Mouse (Mus musculus) T-helper 1 cell (primary cell): ENCODE measurements around the gene Txlnb.
"Not testable (repeated sequence)": the region's sequence is repeated elsewhere in the genome, so short reads cannot be mapped to it uniquely, and the experiment has no call there.

Experiments
- in situ Hi-C: fragments of 300-600 bp; cut with MboI, MseI; formaldehyde crosslinking; loops from one replicate; pipeline ENCODE4 v1.15.1; 2025; ENCODE audit warnings: high pct_unique_total_duplicates

The Txlnb gene

DNA sequence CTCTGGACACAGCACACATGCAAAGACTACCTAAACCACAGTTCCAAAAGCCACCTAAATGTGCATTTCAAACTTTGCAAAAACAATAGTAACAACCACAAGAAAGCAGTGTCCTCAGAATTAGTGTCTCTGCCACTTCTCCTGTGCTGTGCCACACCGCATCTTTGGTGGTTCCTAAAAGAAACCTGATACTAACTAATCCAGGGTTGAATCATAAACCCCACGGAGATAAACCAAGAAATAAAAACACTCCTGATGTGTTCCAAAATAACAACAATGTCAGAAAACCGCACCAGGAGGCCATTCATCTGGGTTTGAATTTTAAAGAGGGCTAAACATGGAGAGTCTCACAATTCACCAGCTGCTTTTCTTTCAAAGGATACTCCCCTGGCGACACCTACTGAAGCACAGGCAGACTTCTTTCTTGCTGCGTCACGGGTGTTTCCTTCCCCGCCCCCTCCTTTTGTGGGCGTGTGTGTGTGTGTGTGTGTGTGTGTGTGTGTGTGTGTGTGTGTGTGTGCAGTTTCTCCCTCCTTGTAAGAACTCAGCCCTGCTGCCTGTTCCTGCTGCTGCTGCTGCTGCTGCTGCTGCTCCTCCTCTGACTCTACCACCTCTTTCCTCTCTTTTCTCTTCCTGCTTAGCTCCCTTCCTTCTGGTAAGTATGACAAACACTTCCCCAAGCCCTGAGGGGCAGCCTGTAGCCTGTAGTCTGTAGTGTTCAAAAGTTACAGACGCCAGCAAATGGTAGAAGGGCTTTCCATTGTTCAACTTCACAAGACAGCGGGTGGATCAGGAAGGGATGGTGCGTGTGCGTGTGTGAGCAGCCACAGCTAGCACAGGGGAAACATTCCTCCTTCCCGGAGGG is at the start of gene Txlnb:
Gene Txlnb, plus strand, starts transcription at position 460 of the 865 bp plus-strand sequence.
- in situ Hi-C loops, result no loop called here

DNA sequence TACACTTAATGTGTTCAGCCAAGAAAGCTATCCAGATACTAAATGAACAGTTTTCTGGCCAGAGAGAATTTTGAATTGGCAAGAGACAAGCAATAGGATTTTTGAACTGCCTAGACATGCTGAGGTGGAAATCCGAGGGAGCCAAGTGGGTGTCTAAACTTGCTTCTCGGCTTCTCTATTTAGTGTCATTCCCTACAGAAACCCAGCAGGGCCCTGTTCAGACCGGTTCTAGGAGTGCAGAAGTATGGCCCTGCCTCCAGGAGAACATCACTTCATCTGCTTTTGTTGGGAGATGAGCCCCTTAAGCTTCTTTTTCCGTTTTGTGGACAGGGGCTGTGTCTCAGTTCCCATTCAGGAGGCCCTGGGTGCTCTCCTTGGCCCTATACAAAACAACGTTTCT is 43.5 kb upstream of the Txlnb start:
- in situ Hi-C loops, result loop anchor here (10.0 kb wide), 1 partner anchor 1102 kb away; no protein-coding TSS in a partner anchor

DNA sequence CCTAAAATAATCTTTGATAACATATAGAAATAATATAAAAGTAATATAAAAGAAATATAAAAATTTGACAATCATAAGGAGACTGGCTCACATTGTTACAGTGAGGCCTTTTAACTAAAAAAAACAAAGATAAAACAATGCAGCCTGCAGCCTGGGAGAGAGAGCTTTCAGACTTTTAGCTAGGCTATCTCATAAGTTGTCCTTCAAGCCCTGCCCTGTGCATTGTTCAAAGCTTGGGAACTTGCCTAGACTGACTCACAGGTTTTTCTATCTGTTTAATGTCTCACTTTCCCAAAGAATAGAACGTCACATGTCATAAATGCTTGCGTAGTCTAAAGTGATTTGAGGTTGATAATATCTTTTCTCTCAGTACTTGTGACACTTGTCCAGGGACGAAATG is 36.3 kb upstream of the Txlnb start:
- in situ Hi-C loops, result loop anchor here (10.0 kb wide), 1 partner anchor 1095 kb away; no protein-coding TSS in a partner anchor

DNA sequence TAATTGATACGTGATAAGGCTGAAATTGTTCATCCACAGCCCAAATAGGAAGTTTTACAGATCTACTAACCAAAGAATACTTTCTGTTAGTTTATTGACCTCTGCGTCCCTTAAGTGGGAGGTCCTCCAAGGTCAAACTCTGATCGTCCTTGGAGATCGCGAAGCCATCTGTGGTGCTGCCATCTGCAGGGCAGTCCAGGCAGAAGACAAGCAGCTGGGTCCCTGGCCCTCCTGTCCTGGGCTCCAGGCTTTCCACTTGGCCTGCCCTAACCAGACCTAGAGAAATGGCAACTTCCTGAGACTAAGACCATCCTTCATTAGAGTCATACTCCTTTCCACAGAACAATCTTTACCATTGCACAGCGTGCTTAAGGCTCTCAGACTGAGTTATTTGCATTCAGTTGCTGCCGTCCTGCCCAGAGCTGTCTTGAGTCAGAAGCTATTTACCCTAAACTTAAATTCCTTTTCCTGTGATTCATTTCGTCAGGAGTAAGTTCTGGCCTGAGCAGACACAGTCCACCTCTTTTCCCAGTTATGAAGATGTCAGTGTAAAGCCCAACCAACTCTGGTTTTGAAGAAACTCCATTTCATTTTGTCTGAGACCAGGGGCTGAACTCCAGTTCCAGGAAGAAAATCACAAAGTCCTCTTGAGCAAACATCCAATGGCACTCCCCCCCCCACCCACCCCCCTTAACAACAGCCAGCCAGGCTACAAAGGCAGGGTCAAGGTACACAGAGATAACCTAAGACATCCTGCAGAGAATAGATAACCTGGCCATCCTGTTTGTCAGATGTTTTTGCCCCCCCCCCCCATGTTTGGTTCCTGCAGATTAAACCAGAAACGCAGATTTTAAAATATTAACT is 35.0 kb upstream of the Txlnb start:
- in situ Hi-C loops, result no loop called here

DNA sequence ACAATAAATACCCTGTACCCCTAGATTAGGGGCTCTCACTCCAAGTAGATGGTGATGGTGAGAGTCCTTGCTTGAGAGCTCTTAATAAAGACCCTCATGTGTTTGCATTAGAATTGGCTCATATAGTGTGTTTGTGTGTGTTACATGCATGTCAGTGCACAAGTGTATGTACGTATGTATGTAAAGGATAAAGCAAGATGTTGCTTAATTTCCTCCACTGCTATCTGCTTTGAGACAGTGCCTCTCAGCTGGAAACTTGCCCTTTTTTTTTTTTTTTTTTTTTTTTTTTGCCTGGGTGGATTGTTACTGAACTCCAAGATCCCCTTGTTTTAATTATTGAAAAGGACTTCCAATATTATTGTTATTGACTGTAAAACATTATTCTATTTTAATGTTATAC is 34.4 kb upstream of the Txlnb start:
- in situ Hi-C loops, result no loop called here

DNA sequence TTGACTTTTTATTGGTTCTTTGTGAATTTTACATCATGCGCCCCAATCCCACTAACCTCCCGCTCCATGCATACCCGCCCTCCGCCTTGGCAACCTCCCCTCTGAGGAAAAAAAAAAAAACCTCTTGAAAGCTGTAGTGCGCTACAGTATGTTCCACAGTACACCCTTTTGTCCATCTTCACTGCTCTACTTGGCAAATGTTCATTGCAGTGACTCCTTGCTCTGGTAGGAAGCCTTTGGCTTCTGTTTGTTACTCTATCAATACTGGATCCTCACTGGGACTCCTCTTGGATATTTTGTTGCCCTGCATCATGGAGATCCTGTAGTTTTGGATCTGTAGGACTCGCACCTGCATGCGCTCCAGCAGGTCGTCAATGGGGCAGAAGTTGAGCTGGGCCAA is 33.1 kb upstream of the Txlnb start:
- in situ Hi-C loops, result no loop called here

DNA sequence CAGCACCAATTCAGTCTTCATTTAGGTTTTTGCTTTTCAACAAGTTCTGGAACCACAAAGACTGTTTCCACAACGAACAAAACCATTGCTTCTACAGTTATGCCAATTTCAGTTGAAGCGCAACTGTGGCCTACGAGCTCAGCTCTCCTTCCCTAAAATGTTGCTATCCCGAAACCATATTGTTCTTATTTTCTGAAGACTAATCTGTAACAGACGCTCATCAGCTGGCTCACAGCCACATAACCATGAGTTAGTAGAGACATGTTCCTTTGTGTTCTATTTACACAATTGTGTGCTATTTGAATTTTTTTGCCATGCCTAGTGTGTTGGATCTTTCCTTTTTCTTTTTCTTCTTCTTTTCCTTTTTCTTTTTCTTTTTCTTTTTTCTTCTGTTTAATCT is 26.2 kb upstream of the Txlnb start:
- in situ Hi-C loops, result no loop called here

DNA sequence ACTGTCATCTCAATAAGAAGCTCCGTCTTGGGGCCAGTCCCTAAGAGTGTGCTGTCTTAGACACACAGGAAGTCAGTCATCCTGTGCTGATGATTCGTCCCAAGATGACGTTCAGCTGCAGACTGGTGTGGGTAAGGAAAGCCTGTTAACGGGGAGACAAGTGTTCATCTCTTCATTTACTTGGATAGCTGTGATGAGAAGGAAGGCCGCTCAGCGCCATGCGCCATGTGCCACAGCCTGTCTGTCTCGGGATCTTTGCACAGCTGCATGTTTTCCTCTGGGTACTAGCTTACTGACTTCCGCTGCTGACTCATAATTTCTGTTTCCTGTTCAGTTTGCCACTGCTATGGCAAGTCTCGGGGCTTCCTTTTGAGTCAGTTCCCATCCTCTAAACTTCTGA is 23.7 kb upstream of the Txlnb start:
- in situ Hi-C loops, result no loop called here

DNA sequence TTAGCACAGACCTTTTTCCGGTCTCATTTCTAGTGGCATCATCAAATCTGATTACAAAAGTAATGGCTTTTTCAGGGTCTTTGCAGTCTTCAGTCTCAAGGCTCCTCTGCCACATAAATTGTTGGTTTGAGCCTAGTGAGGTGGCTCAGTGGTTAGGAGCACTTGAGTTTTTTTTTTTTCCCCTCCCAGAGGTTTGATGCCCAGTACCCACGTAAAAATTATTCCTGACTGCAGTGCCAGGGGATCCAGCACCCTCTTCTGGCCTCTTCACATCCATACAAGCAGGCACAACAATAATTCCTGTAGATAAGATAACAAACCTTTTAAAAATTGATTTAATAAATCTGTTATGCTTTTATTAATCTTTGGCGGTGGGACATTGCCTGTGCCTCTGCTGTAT is 21.7 kb upstream of the Txlnb start:
- in situ Hi-C loops, result no loop called here

DNA sequence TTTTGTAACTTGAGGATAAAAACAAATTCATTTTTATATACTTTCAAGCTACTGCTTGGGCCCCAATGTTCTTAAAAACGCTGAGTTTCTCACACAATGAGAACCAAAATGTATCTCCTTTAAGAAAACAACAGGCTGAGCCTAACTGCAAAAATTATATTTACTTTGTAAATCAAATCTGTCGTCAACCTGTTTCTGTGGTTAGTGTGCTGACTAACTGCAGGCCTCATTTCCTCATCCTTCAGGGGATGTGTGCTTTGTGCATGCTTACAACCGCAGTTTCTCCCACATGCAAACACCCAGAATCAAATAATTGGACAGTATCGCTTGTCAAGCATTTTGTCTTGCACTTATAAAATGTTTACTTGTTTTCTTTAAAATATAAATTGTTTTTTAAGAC is 20.9 kb upstream of the Txlnb start:
- in situ Hi-C loops, result no loop called here

DNA sequence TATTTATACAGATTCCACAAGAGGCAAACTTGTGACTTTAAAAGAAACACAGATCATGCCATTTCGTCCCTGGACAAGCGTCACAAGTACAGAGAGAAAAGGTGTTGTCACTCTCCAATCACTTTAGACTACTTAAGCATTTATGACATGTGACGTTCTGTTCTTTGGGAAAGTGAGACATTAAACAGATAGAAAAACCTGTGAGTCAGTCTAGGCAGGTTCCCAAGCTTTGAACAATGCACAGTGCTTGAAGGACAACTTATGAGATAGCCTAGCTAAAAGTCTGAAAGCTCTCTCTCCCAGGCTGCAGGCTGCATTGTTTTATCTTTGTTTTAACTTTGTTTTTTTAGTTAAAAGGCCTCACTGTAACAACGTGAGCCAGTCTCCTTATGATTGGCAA is 19.3 kb upstream of the Txlnb start:
- in situ Hi-C loops, result not testable (repeated sequence)

DNA sequence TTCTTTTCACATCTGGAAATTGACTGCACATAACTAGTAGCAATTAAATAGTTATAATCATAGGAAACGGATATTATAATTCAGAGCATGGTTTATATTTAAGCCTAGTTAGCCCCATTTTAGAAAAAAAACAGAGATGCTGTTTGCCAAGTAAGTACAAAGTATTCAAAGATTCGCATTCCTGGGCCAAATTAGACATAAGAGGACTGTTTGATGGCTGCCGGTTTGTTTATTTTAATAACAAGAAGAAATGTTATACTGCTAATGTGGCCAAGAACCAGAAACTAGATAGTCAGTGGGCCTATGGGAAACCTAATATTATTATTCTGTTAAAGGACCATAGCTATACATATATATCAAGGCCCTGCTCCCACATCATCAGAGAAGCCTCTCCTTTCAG is 9.3 kb upstream of the Txlnb start:
- in situ Hi-C loops, result no loop called here

DNA sequence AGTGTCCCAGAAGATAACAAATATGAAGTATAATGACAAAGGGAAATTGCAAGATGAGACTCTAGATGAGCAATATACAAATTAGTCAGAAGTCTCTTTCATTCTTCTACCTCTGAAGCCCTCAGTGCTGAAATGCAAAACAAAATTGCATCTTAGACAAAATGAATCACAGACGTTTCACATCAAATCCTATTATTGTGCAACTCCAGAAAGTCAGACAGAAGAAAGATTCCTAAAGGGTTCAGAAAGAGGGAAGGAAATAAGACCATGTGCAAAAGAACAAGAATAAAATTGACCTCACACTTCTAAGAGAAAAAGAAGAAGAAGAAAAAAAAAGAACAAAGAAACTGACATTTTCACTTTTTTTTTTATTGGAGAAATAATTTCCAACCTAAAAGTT is 8.1 kb upstream of the Txlnb start:
- in situ Hi-C loops, result no loop called here

DNA sequence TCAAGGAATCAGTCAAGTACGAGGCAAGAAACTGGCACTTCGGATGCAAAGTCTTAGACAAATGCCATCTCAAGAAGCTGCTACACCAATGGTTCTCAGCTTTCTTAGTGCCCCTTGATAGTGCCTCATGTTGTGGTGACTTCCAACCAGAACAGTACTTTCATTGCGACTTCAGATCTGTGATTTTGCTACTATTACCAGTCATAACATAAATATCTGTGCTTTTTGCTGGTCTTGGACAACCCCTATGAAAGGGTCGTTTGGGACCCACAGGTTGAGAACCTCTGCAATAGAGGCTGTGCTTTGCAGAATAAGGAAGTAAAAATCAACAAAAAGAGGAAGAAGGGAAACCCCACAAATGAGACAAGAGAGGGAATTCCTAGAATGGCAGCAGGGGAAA is 7.7 kb upstream of the Txlnb start:
- in situ Hi-C loops, result no loop called here

DNA sequence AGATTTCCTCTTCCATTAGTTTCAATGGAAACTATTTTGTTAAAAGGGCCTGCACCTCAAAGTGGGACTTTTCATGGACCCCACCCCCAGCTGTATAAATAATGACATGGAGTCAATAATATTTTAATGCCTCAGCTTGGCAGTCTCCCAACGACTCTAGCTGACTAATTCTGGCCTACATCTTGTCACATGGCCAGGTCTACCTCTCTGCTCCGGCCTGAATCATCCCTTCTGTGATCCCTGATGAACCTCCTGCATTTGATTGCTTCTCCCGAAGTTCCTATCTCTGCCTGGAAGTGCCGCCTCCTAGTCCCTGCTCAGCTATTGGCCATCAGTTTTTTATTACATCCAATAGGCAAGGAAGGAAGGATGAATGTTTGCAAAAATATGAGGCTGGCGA is 2.1 kb upstream of the Txlnb start:
- in situ Hi-C loops, result no loop called here

DNA sequence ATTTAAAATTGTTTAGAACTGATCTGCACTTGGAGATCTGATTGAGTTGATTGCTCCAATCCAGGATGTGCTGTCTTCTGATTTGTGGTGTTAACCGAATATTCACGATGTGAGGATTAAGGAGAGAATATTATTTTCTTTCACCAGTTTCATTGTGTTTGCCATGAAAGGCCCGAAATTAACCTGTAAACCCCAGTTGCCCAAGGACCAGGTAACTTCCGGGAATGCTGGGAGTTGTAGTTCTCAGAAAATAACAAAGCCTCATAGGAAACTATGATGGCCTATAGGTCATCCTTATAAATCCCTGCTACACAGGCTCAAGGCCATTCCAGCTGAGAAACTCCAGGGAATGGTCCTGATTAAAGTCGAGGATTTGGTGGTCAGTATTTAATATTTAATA is 1.6 kb upstream of the Txlnb start:
- in situ Hi-C loops, result no loop called here

DNA sequence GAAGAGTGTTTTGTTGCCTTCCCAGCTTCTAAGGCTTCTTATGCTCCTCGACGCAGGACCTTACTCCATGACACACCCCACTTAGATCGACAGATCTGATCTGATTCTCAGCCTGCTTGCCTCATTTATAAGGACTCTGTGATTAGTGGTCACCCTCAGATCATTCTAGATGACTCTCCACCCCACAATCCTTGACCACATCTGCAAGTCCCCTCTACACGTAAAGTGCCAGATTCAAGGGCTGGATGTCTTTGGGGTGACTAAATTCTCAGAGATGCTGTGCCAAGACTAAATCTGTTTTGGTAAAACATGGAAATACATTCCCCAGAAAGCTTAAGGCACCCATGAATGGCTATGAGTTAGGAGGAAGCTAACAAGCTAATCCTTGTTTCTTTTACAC is 799 bp upstream of the Txlnb start:
- in situ Hi-C loops, result no loop called here

DNA sequence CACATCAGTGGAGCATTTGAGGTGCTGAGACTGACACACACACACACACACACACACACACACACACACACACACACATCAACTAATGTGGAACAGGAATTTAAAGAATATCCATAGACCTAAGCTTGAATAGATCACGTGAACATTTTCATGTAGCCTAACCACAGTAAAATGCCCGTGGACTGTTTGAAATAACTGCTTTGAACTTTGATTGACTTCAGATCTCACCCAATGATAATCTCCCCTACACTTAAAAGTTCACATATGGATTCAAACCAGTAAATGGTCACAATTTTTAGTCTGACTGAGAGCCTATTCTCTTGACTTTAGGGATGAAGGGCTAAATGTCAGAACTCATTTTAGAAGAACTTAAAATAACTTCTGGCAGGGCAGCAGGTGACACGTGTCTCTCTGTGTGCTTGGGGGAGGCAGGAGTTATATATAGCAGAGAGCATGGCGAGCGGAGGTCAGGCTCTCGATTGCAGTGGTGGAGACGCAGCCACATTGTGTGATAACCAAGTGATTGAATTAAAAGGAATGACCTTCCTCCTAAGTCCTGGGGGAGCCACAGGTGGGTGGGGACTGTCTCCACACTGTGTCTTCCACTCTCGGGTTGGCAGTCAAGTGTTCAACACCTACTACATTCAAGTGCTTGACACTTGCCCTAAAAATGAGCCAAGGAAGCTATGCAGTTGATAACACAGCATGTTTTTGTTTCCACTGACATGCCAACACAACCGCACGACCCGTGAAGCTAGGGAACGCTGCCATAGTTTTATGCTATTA is 1.0 kb downstream of the Txlnb start:
- in situ Hi-C loops, result no loop called here

DNA sequence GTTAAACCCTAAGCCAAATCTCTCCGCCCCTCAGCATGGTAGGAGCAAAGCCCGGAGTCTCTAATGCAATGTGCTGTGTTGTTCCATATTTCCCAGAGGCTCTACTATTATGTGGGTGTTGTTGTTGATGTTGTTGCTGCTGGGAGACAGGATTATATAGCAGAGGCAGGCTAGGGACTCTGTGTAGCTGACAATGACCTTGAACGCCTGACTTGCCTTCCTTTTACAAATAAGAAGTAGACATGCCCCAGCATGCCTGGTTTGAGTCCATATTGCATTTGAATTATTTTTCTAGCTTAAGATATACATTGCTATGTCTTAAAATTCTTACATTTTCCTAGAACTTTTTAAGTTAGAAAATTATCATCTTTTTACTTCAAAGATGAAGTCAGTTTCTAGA is 1.7 kb downstream of the Txlnb start:
- in situ Hi-C loops, result no loop called here

DNA sequence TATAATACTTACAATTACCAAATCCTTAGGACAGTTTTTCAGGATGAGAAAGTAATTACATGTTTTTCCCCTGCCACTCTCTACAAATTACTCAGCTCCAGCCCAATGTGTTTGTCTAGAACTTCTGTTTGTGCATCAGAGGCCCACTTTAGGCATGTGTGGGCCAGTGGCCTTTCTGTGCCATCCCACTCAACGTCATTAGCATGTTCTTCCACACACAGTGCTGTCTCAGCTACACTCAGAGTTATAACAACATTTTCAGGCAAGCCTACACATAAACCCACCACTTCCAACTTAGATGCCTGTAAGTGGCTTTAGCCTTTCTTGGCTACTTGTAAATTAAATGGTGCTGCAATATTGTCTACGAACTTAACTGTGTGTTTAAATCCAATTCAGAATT is 5.8 kb downstream of the Txlnb start:
- in situ Hi-C loops, result loop anchor here (10.0 kb wide), 1 partner anchor 1167 kb away; no protein-coding TSS in a partner anchor

DNA sequence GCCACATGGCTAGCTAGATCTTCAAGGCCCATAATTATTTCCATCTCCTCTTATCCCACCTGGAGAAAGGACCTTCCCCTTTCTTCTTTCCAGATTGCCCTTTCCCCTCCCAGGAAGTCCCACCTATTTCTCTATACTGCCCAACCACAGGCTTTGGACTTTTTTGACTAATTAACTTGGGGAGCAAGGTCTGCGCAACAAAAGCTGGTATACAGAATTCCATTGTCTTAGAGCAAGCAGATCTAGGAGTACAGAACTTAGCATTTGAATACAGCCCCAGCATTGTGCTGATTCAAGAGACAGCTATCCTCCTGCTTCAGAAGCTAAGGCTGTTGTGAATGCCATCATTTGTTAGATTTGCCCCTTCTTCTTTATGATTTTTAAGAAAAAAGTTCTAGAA is 12.5 kb downstream of the Txlnb start:
- in situ Hi-C loops, result loop anchor here (10.0 kb wide), 1 partner anchor 1174 kb away; no protein-coding TSS in a partner anchor

DNA sequence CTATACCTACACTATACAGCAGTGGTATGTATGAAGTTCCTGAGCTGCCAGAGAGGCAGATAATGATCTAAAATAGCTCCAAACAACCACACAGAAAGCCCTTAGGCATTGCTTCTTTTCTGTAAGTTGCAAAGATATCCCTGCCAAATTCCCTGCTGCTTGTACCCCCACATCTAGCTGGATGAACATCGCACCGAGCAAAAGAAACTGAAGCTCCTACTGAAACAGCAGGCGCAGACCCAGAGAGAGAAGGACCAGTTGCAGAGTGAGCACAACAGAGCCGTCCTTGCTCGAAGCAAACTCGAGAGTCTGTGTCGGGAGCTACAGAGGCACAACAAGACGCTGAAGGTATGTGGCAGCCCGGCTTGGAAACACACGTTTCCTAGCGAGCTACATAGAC is 19.0 kb downstream of the Txlnb start:
- in situ Hi-C loops, result no loop called here
